Mouse (Mus musculus) intestine, embryonic 14.5 days (tissue): ENCODE results near the gene Clta. TPM values are rescaled to one million over a fixed set of nuclear protein-coding genes. Genes with fewer than 3 reads are reported as not detected.

ENCODE experiments used
- ATAC-seq: fragments of 200-750 bp; cut with Nextera tagmentation; replicated peaks from 2 replicates; pipeline ENCODE4 v1.8.0; 2017; ENCODE audit warnings: low read depth, moderate number of reproducible peaks, moderate TSS enrichment, moderate library complexity; ENCODE audit not compliant: low FRiP score, low TSS enrichment
- DNase-seq: peaks from one replicate; pipeline ENCODE4 v3.0.0-alpha.2; 2018; ENCODE audit warnings: low spot score
- H3K27ac ChIP-seq: fragments of 300-500 bp; sonication (generic); 2 replicates; pipeline ENCODE4 v1.5.1; 2014; ENCODE audit warnings: low read depth, mild to moderate bottlenecking, control low read depth
- H3K27me3 ChIP-seq: fragments of 300-500 bp; sonication (generic); replicated peaks from 2 replicates; pipeline ENCODE4 v1.6.1; 2014; ENCODE audit warnings: low read length, control low read depth; ENCODE audit not compliant: control insufficient read depth, insufficient read depth
- H3K36me3 ChIP-seq: fragments of 300-500 bp; sonication (generic); 2 replicates; pipeline ENCODE4 v1.6.1; 2014; ENCODE audit warnings: low read length, control low read depth; ENCODE audit not compliant: control insufficient read depth, insufficient read depth
- H3K4me1 ChIP-seq: fragments of 300-500 bp; sonication (generic); replicated peaks from 2 replicates; pipeline ENCODE4 v1.6.1; 2014; ENCODE audit warnings: low read length, control low read depth, mixed read lengths; ENCODE audit not compliant: control insufficient read depth, insufficient read depth
- H3K4me2 ChIP-seq: fragments of 300-500 bp; sonication (generic); 2 replicates; pipeline ENCODE4 v1.6.1; 2014; ENCODE audit warnings: low read length
- H3K4me3 ChIP-seq: fragments of 300-500 bp; sonication (generic); 2 replicates; pipeline ENCODE4 v1.5.1; 2014; ENCODE audit warnings: low read depth, low read length, control low read depth, mixed read lengths
- H3K9ac ChIP-seq: fragments of 300-500 bp; sonication (generic); 2 replicates; pipeline ENCODE4 v1.6.1; 2014; ENCODE audit warnings: mild to moderate bottlenecking, low read length
- H3K9me3 ChIP-seq: fragments of 300-500 bp; sonication (generic); 2 replicates; pipeline ENCODE4 v1.6.1; 2016; ENCODE audit warnings: low read length, control low read depth; ENCODE audit not compliant: control insufficient read depth
- WGBS: fragments of 180-500 bp; shearing (Covaris S2); extraction: QIAGEN DNeasy Blood & Tissue Kit; methylation state at CpG from one replicate; pipeline ENCODE4 v1.1.7; 2014; 5-methylcytosine and 5-hydroxymethylcytosine counted together
- polyA plus RNA-seq: library from polyadenylated mRNA; unstranded; fragments of >200 nt; fragmentation: Nextera tagmentation; extraction: Ambion mirVana; gene quantifications from 2 replicates; pipeline ENCODE4 v1.2.1, GENCODE M21; 2014

Gene Clta
- polyA plus RNA-seq, 1 experiment from 2014 or later, result 240 TPM

DNA sequence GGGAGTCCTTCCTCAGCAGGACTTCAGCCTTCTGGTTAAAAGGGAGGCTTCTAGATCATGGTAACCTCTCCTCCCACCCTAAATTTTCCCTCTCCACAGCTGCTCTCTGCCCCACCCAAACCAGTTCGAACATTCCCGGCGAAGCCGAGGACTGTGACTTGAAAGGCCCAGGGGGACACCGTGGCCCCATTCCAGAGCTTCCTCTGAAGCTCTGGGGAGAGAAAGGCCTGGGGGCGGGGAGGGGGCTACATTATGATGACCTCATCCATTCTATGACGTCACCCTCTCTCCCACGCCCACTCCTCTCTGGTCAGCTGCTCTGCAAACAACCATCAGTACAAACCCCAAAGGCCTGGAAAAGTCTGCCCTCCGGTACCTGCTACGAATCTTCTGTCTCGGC lies 21.1 kb upstream of the Clta start, which contains the start of gene Ccin:
Gene Ccin, plus strand, starts transcription at position 303 of the 400 bp plus-strand sequence.
- DNase-seq (no peak), ATAC-seq (no peak)
- H3K9me3 ChIP-seq, result no peaks in the 10 kb centered on the region
- H3K36me3 ChIP-seq, result 0 out of 2 replicates have a peak, but pooled peaks cover 3% of the 10 kb centered on the region
- H3K9ac ChIP-seq, result peak within 1 kb of the TSS; percentile 60
- peaks cover 11% of the 10 kb centered on the region; the same call in 1 of the 2 replicates for H3K4me1 ChIP-seq
- H3K4me2 ChIP-seq, result peak within 1 kb of the TSS; percentile 67
- peak within 1 kb of the TSS; percentile 25 for H3K4me3 ChIP-seq
- WGBS, result 77% methylated on average over 11 of the region's 11 CpGs
- H3K27ac ChIP-seq, result no peak within 1 kb of the TSS
- no peaks in the 10 kb centered on the region for H3K27me3 ChIP-seq

DNA sequence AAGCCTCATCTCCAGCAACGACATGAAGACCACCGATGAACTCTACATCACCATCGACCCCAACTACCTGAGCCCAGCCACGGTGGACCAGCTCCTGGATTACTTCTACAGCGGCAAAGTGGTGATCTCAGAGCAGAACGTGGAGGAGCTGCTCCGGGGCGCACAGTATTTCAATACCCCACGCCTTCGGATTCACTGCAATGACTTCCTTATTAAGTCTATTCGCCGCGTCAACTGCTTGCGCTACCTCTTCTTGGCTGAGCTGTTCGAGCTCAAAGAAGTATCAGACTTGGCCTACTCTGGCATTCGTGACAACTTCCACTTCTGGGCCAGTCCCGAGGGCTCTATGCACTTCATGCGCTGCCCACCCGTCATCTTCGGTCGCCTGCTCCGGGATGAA lies 20.5 kb upstream of the Clta start:
- H3K9me3 ChIP-seq, result no peaks in the 10 kb centered on the region
- H3K27ac ChIP-seq, result no peak overlapping the region
- WGBS, result 90% methylated on average over 22 of the region's 22 CpGs
- H3K4me1 ChIP-seq, result peaks cover 6% of the 10 kb centered on the region; the same call in 1 of the 2 replicates
- no peak overlapping the region for H3K9ac ChIP-seq
- DNase-seq, result no peak
- H3K27me3 ChIP-seq, result no peaks in the 10 kb centered on the region
- ATAC-seq, result no peak
- 0 out of 2 replicates have a peak, but pooled peaks cover 3% of the 10 kb centered on the region for H3K36me3 ChIP-seq
- no peak overlapping the region for H3K4me2 ChIP-seq
- no peak overlapping the region for H3K4me3 ChIP-seq

GRCm38 (mm10) chr4:43984326-43984725 lies 19.9 kb upstream of the Clta start:
- Histone ChIP-seq H3K4me3 (no peak overlapping the region), H3K36me3 (0 out of 2 replicates have a peak, but pooled peaks cover 2% of the 10 kb centered on the region), H3K27ac (no peak overlapping the region), H3K4me1 (0 out of 2 replicates have a peak, but pooled peaks cover under 1% of the 10 kb centered on the region), H3K27me3 (no peaks in the 10 kb centered on the region), H3K9me3 (no peaks in the 10 kb centered on the region), H3K9ac (no peak overlapping the region), H3K4me2 (no peak overlapping the region)
- WGBS, result 92% methylated on average over 19 of the region's 19 CpGs
- ATAC-seq (no peak), DNase-seq (no peak)

DNA sequence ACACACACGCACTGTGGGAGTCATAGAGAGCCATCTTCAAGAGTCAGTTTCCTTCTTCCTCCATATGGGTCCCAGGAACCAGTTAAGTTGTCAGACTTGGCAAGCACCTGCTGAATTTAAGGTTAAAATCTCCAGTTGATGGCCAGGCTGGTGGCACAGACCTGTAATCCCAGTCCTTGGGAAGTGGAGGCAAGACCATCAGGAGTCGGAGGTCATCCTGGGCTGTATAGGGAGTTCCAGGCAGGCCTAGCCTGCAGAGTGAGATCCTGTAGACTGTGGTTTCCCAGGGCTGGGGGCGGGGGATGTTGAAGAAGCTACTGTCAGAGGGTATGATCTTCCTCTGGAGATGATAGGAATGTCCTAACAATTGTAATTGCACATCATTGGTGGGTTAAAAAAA lies 15.3 kb upstream of the Clta start:
- DNase-seq, result peak; percentile 18
- no peaks in the 10 kb centered on the region for H3K27me3 ChIP-seq
- H3K36me3 ChIP-seq, result no peaks in the 10 kb centered on the region
- H3K9me3 ChIP-seq, result no peaks in the 10 kb centered on the region
- H3K4me2 ChIP-seq, result no peak overlapping the region
- no peak for ATAC-seq
- no peak overlapping the region for H3K9ac ChIP-seq
- no peak overlapping the region for H3K4me3 ChIP-seq
- WGBS, result 91% methylated on average over 3 of the region's 3 CpGs
- H3K4me1 ChIP-seq, result no peaks in the 10 kb centered on the region
- no peak overlapping the region for H3K27ac ChIP-seq

- no peaks in the 10 kb centered on the region for H3K9me3 ChIP-seq
- peak; percentile 40 for DNase-seq
Measured at GRCm38 (mm10) chr4:43993072-43993471, 11.2 kb upstream of the Clta start.

DNA sequence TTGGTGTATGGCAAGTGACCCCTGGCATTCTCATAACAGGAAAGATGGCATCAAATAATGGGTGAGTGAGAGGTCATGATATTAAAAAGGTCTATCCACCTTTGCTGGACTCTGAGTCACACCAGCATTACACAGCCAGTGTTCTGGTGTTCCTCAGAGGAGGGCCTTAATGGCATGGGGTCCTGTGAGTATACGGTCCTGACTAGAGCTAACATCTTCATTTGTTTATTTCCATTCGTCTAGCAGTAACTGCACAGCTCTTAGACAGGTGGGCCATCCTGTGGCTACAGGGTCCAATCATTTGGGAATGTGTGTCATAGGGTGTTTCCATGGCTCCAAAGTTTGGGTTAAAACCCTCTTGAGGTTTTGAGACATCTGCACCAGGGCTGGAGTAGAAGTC lies 9.9 kb upstream of the Clta start:
- H3K9ac ChIP-seq, result no peak overlapping the region
- 50% methylated on average over 2 of the region's 2 CpGs for WGBS
- H3K4me2 ChIP-seq, result no peak overlapping the region
- H3K4me1 ChIP-seq, result no peaks in the 10 kb centered on the region
- ATAC-seq, result no peak
- no peaks in the 10 kb centered on the region for H3K36me3 ChIP-seq
- H3K4me3 ChIP-seq, result no peak overlapping the region
- 0 out of 2 replicates have a peak, but pooled peaks cover 3% of the 10 kb centered on the region for H3K9me3 ChIP-seq
- H3K27ac ChIP-seq, result no peak overlapping the region
- no peak for DNase-seq
- H3K27me3 ChIP-seq, result no peaks in the 10 kb centered on the region

More at GRCm38 (mm10) chr4:43993072-43993471, 11.2 kb upstream of the Clta start:
- H3K4me2 ChIP-seq, result no peak overlapping the region
- no peak overlapping the region for H3K9ac ChIP-seq
- no peak overlapping the region for H3K27ac ChIP-seq
- H3K4me3 ChIP-seq, result no peak overlapping the region
- H3K4me1 ChIP-seq, result no peaks in the 10 kb centered on the region
- H3K27me3 ChIP-seq, result no peaks in the 10 kb centered on the region
- H3K36me3 ChIP-seq, result no peaks in the 10 kb centered on the region
- ATAC-seq, result no peak
- WGBS, result 90% methylated on average over 11 of the region's 11 CpGs

DNA sequence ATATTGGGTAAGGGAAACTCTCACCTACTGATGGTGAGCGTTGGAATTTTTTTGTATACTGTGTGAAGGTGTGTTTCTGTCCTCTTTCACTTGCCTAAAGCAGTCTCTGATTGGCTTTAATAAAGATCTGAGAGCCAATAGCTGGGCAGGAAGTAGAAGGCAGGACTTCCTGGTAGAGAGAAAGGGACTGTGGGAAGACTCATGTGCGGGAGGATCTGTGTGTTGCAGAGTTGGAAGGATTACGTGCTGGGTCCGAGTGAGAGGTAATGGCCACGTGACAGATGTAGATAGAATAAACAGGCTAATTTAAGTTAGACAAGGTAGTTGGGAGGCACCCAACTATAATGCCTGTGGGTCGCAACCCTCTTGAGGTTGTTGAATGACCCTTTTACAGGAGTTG lies 630 bp upstream of the Clta start:
- H3K36me3 ChIP-seq, result no peaks in the 10 kb centered on the region
- H3K27ac ChIP-seq, result no peak overlapping the region
- 61% methylated on average over 6 of the region's 6 CpGs for WGBS
- H3K4me2 ChIP-seq, result no peak overlapping the region
- H3K4me3 ChIP-seq, result no peak overlapping the region
- no peak overlapping the region for H3K9ac ChIP-seq
- H3K9me3 ChIP-seq, result 0 out of 2 replicates have a peak, but pooled peaks cover 3% of the 10 kb centered on the region
- DNase-seq, result no peak
- no peaks in the 10 kb centered on the region for H3K4me1 ChIP-seq
- no peaks in the 10 kb centered on the region for H3K27me3 ChIP-seq
- ATAC-seq, result no peak

GRCm38 (mm10) chr4:44004623-44005409 lies 564 bp downstream of the Clta start:
- WGBS, result 75% methylated on average over 3 of the region's 3 CpGs
- DNase-seq (no peak), ATAC-seq (no peak)
- Histone ChIP-seq H3K4me3 (no peak overlapping the region), H3K4me2 (no peak overlapping the region), H3K27me3 (no peaks in the 10 kb centered on the region), H3K36me3 (no peaks in the 10 kb centered on the region), H3K4me1 (no peaks in the 10 kb centered on the region), H3K9me3 (no peaks in the 10 kb centered on the region), H3K27ac (no peak overlapping the region), H3K9ac (no peak overlapping the region)

GRCm38 (mm10) chr4:44010176-44010575 lies 5.9 kb downstream of the Clta start:
- Histone ChIP-seq H3K9ac (no peak overlapping the region), H3K36me3 (peaks cover 5% of the 10 kb centered on the region; the same call in 1 of the 2 replicates), H3K4me2 (no peak overlapping the region), H3K9me3 (no peaks in the 10 kb centered on the region), H3K4me1 (peaks cover 19% of the 10 kb centered on the region), H3K4me3 (no peak overlapping the region), H3K27ac (no peak overlapping the region), H3K27me3 (no peaks in the 10 kb centered on the region)
- WGBS, result 97% methylated on average over 1 of the region's 1 CpGs
- ATAC-seq (no peak), DNase-seq (no peak)
